Mouse (Mus musculus) MN1 (cell line): ENCODE measurements around the gene Ttll2.
"Not testable (repeated sequence)": the region's sequence is repeated elsewhere in the genome, so short reads cannot be mapped to it uniquely, and the experiment has no call there.

Experiments
- DNase-seq: peaks from one replicate; pipeline ENCODE4 v3.0.0-alpha.2; 2016; ENCODE audit warnings: low spot score

The Ttll2 gene

DNA sequence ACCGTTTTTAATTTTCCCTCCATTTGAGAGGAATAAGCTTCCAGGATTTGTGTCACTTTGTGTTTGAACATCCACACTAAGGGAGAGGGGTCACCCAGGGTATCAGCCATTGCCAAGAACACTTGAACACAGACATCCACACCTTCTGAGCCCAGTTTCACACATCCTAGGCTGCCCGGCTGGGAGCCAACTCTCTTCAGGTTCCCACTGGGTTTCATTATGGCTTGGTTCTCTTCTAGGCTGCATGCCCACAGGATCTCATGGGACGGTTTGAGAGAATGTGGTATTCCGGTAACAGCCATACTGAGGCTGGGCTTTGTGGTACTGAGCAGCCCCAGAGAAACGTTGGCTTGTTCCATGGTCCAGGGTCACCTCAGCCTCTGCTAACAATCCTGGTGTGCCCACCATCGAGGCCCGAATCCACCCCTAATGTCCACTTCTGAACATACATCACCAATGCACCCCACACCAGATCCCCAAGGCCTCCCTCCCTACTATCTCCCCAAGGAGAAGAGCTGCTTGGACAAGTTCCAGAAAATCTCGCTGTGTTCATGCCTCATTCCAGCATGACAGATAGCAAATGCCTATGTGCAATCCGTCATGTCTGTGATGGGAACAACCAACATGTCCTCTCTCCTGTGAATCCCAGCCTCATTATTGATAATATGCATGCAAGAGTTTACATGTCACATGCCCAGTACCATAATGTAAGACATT is 8.4 kb upstream of the Ttll2 start:
- DNase-seq: not testable (repeated sequence)

DNA sequence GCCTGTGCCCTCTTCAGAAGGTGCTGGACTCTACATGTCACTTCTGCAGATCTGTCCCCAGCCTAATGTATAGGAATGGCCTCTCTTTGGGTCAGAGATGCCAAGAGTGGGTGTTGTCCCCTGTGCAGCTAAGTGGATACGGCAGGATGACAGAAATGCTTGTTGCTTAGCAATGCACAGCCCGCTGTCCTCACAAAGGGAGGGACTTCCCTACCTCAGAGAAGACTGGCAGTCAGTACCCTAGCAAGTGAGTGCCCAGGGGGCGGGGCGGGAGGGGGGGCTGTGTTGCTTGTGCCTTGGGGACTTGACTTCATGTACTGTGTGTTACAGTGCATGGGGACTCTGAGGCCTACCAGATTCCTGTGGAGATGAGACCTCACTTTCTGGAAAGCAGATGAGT is 7.3 kb upstream of the Ttll2 start:
- DNase-seq: not testable (repeated sequence)

DNA sequence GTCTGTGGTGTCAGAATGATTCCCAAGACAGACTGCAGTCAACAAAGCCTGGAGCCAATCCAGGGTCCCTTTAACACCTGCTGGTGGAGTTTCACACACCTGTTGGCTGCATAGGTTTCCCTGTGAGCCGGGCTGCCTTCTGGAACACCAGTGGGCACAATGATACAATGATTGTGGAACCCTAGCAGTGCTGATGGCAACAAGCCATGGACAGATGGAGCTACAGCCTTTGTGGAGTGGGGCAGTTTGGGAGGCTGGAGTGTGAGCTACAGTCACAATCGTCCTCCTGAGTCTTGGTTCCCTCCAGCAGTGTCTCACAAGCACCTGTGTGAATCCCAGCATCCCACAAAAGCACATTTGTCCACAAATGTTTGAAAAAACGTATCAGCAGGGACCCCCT is 3.7 kb downstream of the Ttll2 start:
- not testable (repeated sequence) for DNase-seq

DNA sequence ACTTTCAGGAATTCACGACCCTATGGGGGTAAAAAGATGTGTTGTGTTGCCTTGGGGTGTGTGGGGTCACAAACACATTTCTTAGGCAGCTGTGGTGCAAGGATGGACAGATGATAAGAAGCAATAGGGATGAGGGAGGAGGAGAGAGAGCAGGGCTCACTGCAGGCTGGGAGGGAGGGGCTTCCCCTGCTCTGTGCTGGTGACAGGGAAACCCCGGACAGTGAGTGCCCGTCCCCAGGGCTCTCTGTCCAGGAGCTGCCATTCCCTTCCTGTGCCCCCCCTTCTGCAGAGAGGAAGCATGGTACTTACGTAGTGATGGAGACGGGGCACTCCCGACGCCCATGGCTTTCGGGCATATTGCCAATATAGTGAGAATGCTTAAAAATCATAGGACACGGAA is 15.1 kb downstream of the Ttll2 start:
- not testable (repeated sequence) for DNase-seq

DNA sequence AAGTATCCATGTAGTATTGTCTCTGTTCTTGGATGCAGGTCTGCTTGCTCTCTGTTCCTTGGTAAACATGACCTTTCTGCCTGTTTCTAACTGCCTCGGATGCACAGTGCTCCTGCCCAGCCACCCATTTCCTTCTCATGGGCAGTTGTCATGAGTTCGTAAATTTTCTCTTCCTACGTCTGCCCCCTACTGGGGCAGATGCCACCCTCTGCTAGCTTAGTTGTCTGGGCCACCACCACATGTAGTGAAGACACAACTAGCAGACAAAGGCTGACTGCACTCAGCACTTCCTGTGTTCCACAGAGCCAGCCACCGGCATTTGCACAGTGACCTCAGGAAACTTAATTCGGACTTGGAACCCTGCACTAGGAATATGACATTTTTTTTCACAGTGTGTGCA is 19.8 kb downstream of the Ttll2 start:
- not testable (repeated sequence) for DNase-seq

DNA sequence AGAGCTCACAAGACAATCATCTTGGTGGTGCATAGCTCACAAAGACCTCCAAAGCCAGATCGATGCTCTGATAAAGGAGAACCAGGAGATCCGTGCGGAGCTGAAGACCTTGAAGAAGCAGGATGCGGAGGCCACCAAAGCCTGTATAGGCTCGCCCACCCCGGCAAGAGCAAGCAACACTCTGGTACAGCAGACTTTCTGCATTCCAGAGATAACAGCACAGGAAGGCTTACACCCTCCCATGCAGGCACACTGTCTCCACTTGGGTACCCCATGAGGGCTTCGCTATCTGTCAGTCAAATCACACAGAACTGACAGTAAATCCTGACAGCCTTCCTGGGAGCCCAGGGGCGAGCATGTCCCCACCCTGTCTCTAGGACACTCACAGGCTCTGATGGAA is 26.1 kb downstream of the Ttll2 start:
- DNase-seq: not testable (repeated sequence)

DNA sequence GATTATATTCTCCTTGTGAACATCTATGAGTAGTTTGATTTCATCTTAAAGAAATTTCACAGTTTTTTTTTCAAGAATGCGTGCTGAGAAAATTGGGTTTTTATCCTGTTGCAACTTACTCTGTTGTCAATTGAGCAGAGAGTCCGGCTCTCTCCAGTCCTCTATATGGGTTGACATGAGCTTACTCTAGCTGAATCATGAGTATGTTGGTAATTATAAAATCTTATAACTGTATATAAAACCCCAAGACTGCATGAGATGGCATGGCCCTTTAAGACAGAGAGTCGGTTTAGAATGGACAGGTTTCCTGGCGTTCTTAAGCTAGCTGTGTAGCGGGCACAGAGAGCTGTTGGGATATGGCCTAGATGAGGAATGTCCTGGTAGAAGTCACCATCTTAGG is 28.1 kb downstream of the Ttll2 start, which contains the start of gene Tcp10a:
TSS of gene Tcp10a (plus strand) at position 301 of the 400 bp plus-strand sequence.
- not testable (repeated sequence) for DNase-seq

DNA sequence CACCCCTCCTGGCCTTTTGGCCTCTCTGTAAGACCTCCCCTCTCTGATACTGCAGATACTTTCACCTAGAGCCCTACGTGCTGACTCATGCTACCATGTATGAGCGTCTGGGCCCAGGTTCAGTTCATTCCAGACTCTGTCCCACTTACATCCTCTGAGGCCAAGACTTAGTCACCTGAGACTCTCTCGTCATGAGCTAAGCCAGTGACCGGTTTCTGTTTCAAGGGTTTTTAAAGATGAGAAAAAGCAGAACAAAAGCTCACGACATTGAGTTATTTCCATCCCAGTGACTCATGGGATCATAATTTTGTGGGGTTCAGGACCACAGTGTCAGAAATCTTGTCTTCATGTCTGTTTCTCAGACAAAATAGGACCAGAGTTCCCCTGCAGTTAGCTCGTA is 32.7 kb downstream of the Ttll2 start:
- not testable (repeated sequence) for DNase-seq

DNA sequence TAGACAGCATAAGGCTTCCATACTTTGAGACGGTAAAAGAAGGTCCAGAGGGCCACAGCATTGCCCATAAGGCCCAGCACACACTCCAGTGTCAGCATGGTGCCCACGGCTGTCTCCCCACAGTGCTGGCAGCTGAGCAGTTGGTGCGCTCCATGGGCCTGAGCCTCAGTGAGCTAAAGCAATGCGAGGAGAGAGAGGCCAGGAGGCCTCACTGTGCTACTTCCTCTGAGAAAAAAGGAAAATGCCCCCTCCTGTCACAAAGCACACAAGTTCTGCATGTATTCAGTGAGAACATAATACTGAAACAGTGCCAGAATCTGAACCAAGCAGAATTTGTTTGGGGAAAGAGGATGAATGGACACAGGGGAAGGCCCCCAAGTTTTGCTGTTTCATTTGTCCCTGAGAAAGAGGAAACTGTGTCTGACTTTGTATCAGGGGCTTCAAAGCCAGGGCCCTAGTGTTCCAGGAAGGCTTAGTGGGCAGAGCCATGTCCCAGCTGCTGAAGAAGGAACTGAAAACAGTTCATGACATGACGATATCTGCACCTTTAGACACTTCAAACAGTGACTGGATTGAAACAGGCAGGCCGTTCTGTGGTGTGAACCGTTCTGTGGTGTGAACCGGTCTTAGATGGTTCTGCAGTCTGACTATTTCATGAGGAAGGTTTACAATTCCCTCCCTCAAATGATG is 36.7 kb downstream of the Ttll2 start:
- not testable (repeated sequence) for DNase-seq

DNA sequence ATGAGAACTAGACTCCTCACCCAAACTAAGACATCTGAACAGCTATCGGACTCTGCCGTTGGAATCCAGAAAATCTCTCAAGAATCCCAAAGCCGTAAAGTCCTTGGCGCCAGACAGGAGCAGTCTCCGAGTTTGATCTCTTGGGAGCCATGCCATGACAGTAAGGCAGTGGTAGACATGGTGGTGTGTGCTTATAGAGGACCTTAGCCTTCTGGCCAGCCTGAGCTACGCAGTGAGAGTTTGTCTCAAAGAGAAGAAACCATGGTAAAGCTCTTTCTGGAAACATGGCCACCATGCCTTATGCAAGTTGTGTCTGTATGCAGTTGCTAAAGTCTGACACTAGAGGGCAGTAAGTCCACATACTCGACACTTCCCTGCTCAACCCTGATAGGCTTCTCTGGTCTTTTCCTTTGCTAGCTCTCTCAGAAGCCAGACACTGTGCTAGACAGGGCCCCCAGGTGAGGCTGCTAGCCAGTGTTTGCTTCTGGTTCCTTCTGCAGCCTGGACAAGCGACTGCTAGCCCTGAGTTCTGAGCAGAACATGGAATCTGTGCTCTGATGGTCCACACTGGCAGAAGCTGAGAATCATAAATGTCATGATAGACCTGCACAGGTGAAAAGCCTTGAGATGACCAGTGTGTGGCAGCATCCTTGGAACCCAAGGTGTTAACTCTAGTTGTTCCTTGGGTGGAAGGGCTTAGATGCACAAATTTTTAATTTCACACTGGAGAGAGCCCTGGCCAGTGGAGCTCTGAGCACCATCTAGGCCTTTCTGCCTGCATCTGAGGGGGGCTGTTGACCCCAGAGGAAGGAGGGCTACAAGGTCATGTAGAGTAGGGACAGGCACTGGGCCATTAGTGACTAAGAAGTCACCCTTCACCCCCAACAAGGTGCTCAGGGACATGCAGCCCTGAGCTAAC is 46.0 kb downstream of the Ttll2 start:
- peak; percentile 5 for DNase-seq
